Mouse (Mus musculus) urinary bladder, postnatal 36 days (tissue): ENCODE data around the gene Olfr1.

Experiments
- DNase-seq, 2 experiments: peaks; one replicate each; pipeline ENCODE4 v3.0.0; 2022; ENCODE audit warnings: low spot score in 2 of 2, mixed read lengths in 1 of 2

Gene Olfr1

GRCm38 (mm10) chr11:73399514-73399913 lies at the start of gene Olfr1:
TSS of gene Olfr1 (minus strand) at chr11:73399614.
- no peak for DNase-seq

GRCm38 (mm10) chr11:73428377-73428776 lies 29.0 kb upstream of the Olfr1 start, which contains the start of gene Olfr378:
TSS of gene Olfr378 (minus strand) at chr11:73428477.
- no peak for DNase-seq

DNA sequence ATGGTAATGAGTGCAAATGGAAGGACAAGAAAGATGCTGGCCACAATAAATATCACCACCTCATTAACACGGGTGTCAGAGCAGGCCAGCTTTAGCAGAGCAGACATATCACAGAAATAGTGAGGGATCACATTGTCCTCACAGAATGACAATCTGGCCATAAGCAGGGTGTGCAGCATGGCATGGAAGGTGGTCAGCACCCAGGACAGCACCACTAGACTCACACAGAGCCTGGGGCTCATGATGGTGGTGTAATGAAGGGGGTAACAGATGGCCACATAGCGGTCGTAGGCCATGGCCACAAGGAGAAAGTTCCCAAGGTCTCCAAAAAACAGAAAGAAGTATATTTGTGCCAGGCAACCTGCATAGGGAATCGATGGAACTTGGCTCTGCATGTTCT lies 4.0 kb downstream of the Olfr1 start:
- no peak for DNase-seq

- no peak for DNase-seq
Measured at GRCm38 (mm10) chr11:73370946-73371345, 28.5 kb downstream of the Olfr1 start, which contains the start of gene Olfr376. TSS of gene Olfr376 (plus strand) at chr11:73371246.

DNA sequence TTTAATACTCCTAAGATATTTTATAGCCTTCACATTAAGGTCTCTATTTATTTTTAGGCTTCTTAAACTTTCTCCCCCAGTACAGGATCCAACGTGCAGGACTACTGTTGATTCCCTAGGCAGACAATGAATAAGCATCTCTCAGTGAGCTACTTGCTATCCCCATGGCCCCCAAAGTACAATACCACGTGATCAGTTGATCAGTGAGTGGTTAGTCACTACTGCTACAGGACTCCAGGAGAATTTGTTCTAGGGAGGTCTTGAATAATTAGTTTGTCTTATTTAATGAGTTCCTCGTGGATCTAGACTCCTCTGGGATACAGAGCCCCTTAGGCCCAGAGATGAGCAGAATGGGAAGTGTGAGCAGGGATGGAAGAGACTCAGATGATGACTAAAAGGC lies 48.9 kb downstream of the Olfr1 start, which contains the start of gene Olfr20:
Gene Olfr20 (plus strand): TSS at position 301 of the 400 bp plus-strand sequence.
- no peak for DNase-seq
